Mouse (Mus musculus): ENCODE data around the gene C8b. TPM values are rescaled to one million over a fixed set of nuclear protein-coding genes. Genes with fewer than 3 reads are reported as not detected.

C8b gene
- polyA plus RNA-seq, 1 experiment = not detected

DNA sequence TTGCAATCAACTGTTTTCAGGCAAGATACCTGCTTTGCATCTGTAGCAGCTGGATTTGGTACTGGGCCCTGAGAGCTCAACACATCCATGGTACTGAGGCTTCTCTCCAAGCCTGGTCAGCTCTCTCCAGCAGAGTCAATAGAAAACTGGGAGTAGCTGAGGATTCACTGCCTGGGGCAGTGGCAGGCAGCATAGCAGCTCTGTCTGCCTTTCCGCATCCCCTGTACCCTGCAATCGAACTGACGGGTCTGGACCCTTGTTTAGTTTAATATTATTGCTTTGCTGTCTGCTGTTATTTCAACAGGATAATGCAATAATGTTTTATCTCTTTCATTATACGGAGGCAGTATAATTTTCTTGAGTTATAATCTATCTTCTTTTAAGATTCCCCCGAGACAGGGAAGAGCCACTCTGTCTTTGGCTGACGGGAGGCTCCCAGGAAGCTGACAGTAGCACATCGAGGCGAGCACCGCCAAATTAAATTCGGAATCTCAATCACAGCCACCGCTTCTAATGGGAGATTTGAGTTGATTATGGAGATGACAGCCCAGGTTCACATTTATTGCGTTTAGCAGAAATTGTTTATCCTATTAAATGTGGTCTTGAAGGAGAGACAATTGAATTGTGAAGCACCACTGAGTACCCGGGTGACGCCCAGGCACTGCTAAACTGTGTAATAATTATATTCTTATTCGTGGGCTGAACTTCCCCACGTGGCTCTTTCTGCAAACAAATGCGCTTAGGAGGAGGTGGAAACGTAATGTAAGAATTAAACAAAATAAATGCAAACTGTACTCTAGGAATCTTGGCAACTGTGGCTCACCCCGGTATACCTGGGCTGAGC lies 39.5 kb downstream of the C8b start:
- no peaks in the 10 kb centered on the region for H3K4me1 ChIP-seq (ENCODE audit: control insufficient read depth, insufficient read depth, insufficient read length, low read length)
- H3K27ac ChIP-seq (ENCODE audit: insufficient read depth, low read depth, low read length) = no peak overlapping the region
- H3K27me3 ChIP-seq (ENCODE audit: control insufficient read depth, insufficient read depth, low read length) = no peaks in the 10 kb centered on the region
- no peak overlapping the region for H3K4me3 ChIP-seq (ENCODE audit: low read depth, low read length)
- no peaks in the 10 kb centered on the region for H3K36me3 ChIP-seq (ENCODE audit: control insufficient read depth, insufficient read depth, low read length)
- WGBS = 77% methylated on average over 19 of the region's 19 CpGs
- TF ChIP-seq CTCF (IDR thresholded peaks at IDR 0.05; ENCODE audit: extremely low read depth, insufficient read length, insufficient replicate concordance, low read depth, low read length) (no peak), POLR2A (IDR thresholded peaks at IDR 0.05; ENCODE audit: low read depth, low read length) (no peak)

DNA sequence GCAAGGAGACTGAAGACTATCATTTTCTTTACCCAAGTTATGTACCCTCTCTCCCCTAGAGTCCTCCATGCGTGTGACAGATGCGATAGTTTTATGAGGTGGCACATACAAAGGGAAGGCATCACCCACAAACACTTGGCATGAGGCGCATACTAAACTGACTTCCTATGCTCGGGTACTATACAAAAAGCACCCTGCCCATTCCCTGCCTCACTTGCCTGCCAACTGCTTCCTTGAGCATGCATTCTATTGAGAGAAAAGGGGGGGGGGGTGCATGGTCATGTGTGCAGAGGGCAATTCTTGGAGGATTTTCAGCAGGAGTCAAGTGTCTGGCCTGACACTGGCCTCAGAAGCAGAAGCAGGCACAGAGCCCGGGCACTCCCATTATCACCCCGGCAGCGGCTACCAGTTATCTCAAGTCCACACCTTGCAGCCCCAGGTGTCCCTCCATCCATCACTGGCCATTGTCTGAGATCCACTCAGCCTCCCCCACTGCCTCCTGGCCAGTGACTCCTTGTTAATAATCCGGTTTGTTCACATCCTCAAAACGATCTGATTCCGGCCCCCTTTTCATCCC lies 44.7 kb downstream of the C8b start:
- Histone ChIP-seq H3K27me3 (ENCODE audit: control insufficient read depth, insufficient read depth, low read length) (no peaks in the 10 kb centered on the region), H3K36me3 (ENCODE audit: control insufficient read depth, insufficient read depth, low read length) (no peaks in the 10 kb centered on the region), H3K4me3 (ENCODE audit: low read depth, low read length) (no peak overlapping the region), H3K27ac (ENCODE audit: insufficient read depth, low read depth, low read length) (no peak overlapping the region), H3K4me1 (ENCODE audit: control insufficient read depth, insufficient read depth, insufficient read length, low read length) (no peaks in the 10 kb centered on the region)
- TF ChIP-seq POLR2A (IDR thresholded peaks at IDR 0.05; ENCODE audit: low read depth, low read length) (no peak), CTCF (IDR thresholded peaks at IDR 0.05; ENCODE audit: extremely low read depth, insufficient read length, insufficient replicate concordance, low read depth, low read length) (no peak)
- 60% methylated on average over 10 of the region's 10 CpGs for WGBS

DNA sequence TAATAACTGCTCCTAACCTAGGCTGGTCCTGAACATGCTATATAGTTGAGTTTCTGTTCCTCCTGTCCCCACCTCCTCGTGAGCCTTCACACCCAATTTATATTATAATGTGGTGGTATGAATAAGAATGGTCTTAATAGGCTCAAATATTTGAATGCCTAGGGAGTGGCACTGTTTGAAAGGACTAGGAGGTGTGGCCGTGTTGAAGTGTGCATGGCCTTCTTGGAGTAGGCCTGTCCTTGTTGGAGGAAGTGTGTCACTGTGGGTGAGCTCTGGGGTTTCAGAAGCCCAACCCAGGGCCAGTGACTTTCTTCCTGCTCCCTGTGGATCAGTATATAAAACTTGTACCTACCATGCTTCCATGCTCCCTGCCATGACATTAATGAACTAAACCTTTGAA lies 47.5 kb downstream of the C8b start:
- Histone ChIP-seq H3K4me3 (ENCODE audit: low read depth, low read length) (no peak overlapping the region), H3K27me3 (ENCODE audit: control insufficient read depth, insufficient read depth, low read length) (no peaks in the 10 kb centered on the region), H3K27ac (ENCODE audit: insufficient read depth, low read depth, low read length) (no peak overlapping the region), H3K4me1 (ENCODE audit: control insufficient read depth, insufficient read depth, insufficient read length, low read length) (no peaks in the 10 kb centered on the region), H3K36me3 (ENCODE audit: control insufficient read depth, insufficient read depth, low read length) (no peaks in the 10 kb centered on the region)
- WGBS = 80% methylated on average over 2 of the region's 2 CpGs
- TF ChIP-seq POLR2A (IDR thresholded peaks at IDR 0.05; ENCODE audit: low read depth, low read length) (no peak), CTCF (IDR thresholded peaks at IDR 0.05; ENCODE audit: extremely low read depth, insufficient read length, insufficient replicate concordance, low read depth, low read length) (no peak)

DNA sequence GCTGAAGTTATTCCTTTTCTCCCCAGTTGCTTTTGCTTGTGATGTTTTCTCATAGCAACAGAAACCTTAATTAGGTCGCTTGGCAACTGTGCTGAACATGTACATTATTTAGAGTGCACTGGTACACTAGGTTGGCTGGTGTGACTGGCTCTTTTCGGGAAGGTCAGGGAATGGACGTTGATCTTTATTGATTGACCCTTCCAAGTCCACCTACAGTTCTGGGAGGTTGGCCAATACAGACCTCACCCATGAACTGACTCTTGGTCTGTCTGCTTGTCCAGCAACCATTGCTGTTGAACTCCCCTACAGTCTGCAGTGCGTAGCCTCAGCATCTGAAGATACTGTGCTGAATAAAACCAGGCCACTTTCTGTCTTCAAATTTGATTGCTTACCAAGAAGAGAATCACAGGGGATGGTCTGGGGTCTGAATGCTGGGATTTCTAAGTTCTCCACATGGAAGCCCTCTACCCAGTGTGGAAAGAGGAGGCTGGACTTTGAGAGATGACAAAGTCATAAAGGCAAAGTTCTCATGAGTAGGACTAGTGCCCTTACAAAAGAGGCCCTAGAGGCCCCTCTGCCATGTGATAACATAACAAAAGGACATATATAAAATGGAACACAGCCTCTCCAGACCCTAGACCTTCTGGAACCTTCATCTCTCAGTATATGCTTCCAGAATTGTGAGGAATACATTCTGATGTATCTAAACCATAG lies 50.6 kb downstream of the C8b start:
- H3K4me1 ChIP-seq (ENCODE audit: control insufficient read depth, insufficient read depth, insufficient read length, low read length) = no peaks in the 10 kb centered on the region
- TF ChIP-seq CTCF (IDR thresholded peaks at IDR 0.05; ENCODE audit: extremely low read depth, insufficient read length, insufficient replicate concordance, low read depth, low read length) (no peak), POLR2A (IDR thresholded peaks at IDR 0.05; ENCODE audit: low read depth, low read length) (no peak)
- no peaks in the 10 kb centered on the region for H3K27me3 ChIP-seq (ENCODE audit: control insufficient read depth, insufficient read depth, low read length)
- no peaks in the 10 kb centered on the region for H3K36me3 ChIP-seq (ENCODE audit: control insufficient read depth, insufficient read depth, low read length)
- no peak overlapping the region for H3K27ac ChIP-seq (ENCODE audit: insufficient read depth, low read depth, low read length)
- WGBS = 60% methylated on average over 4 of the region's 4 CpGs
- no peak overlapping the region for H3K4me3 ChIP-seq (ENCODE audit: low read depth, low read length)

DNA sequence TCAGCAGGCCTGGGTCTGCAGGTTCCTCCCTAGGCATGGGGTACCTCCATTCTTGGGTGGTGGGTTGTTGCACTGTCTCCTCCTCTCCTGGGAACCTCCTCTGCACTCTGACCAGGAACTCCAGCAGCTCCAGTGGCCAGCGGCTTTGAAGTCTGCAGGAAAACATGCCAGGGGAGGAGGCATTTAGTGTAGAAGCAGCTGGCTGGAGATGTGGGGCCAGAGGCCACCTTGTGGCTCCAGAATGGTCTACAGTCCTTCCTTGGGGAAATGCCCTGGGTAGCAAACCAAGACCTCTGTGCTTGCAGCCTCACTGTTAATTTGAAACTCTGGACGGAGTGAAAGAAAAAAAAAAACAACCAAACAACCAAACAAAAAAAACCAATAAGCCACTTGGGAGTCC lies 51.4 kb downstream of the C8b start:
- Histone ChIP-seq H3K4me3 (ENCODE audit: low read depth, low read length) (no peak overlapping the region), H3K4me1 (ENCODE audit: control insufficient read depth, insufficient read depth, insufficient read length, low read length) (no peaks in the 10 kb centered on the region), H3K27ac (ENCODE audit: insufficient read depth, low read depth, low read length) (no peak overlapping the region), H3K36me3 (ENCODE audit: control insufficient read depth, insufficient read depth, low read length) (no peaks in the 10 kb centered on the region), H3K27me3 (ENCODE audit: control insufficient read depth, insufficient read depth, low read length) (no peaks in the 10 kb centered on the region)
- TF ChIP-seq POLR2A (IDR thresholded peaks at IDR 0.05; ENCODE audit: low read depth, low read length) = no peak
- no peak for TF ChIP-seq CTCF (IDR thresholded peaks at IDR 0.05; ENCODE audit: extremely low read depth, insufficient read length, insufficient replicate concordance, low read depth, low read length)
- WGBS = 72% methylated on average over 2 of the region's 2 CpGs

DNA sequence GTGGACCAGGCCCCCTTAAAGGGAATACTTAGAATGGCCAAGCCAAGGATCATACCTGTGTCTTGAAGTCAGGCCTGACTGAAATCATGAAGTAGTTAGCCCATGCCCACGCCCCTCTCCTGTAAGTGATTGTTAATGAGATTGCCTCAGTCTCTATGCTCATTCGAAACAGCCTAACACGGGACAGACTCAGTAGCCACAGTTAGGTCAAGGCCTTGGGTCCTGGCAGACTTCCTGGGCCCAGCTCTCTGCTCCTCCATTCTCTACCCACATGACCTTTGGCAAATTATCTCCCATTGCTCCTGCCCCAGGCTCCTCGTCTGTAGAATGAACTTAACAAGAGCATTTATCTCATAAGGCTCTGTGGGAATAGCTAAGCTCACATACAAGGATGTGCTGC lies 52.9 kb downstream of the C8b start:
- H3K4me3 ChIP-seq (ENCODE audit: low read depth, low read length) = no peak overlapping the region
- 62% methylated on average over 4 of the region's 4 CpGs for WGBS
- H3K4me1 ChIP-seq (ENCODE audit: control insufficient read depth, insufficient read depth, insufficient read length, low read length) = peaks cover 6% of the 10 kb centered on the region; the same call in 1 of the 2 replicates
- TF ChIP-seq CTCF (IDR thresholded peaks at IDR 0.05; ENCODE audit: extremely low read depth, insufficient read length, insufficient replicate concordance, low read depth, low read length) (no peak), POLR2A (IDR thresholded peaks at IDR 0.05; ENCODE audit: low read depth, low read length) (no peak)
- H3K27ac ChIP-seq (ENCODE audit: insufficient read depth, low read depth, low read length) = no peak overlapping the region
- no peaks in the 10 kb centered on the region for H3K27me3 ChIP-seq (ENCODE audit: control insufficient read depth, insufficient read depth, low read length)
- H3K36me3 ChIP-seq (ENCODE audit: control insufficient read depth, insufficient read depth, low read length) = no peaks in the 10 kb centered on the region

DNA sequence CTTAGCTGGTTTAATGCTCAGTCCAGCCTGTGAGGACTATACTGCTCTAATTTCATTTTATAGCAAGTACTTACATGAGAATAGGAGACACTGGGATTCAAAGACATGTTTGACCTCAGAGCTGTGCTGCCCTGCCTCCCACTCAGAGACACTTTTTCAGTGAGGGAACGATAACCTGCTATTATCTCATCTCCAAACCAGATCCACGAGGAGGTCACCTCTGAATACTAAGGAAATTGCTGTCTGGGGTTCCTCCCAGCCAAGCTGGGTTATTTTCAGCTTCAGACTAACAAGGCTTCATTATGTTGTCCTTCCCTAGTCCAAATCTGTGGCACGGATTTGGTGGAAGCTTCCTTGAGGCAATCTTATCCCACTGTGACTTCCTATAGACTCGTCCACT lies 53.8 kb downstream of the C8b start:
- no peak overlapping the region for H3K27ac ChIP-seq (ENCODE audit: insufficient read depth, low read depth, low read length)
- H3K4me3 ChIP-seq (ENCODE audit: low read depth, low read length) = no peak overlapping the region
- no peaks in the 10 kb centered on the region for H3K27me3 ChIP-seq (ENCODE audit: control insufficient read depth, insufficient read depth, low read length)
- peaks cover 9% of the 10 kb centered on the region; the same call in 1 of the 2 replicates for H3K4me1 ChIP-seq (ENCODE audit: control insufficient read depth, insufficient read depth, insufficient read length, low read length)
- no peaks in the 10 kb centered on the region for H3K36me3 ChIP-seq (ENCODE audit: control insufficient read depth, insufficient read depth, low read length)
- TF ChIP-seq POLR2A (IDR thresholded peaks at IDR 0.05; ENCODE audit: low read depth, low read length) (no peak), CTCF (IDR thresholded peaks at IDR 0.05; ENCODE audit: extremely low read depth, insufficient read length, insufficient replicate concordance, low read depth, low read length) (no peak)
- 70% methylated on average over 4 of the region's 4 CpGs for WGBS

Measured in small intestine, adult 2 months (tissue).